Mouse (Mus musculus) hindbrain, embryonic 12.5 days (tissue): Measurements from ENCODE around the gene Vipr2. TPM values are rescaled to one million over a fixed set of nuclear protein-coding genes. Genes with fewer than 3 reads are reported as not detected.
A peak's percentile ranks its signal among the peaks of the same experiment; 100 is the strongest.

Experiments
- ATAC-seq: fragments of 200-750 bp; cut with Nextera tagmentation; 2 replicates; pipeline ENCODE4 v1.8.0; 2017; ENCODE audit warnings: moderate TSS enrichment; ENCODE audit not compliant: low FRiP score
- H3K27ac ChIP-seq: fragments of 300-500 bp; sonication (generic); 2 replicates; pipeline ENCODE4 v1.5.1; 2016; ENCODE audit warnings: mild to moderate bottlenecking
- H3K27me3 ChIP-seq: fragments of 300-500 bp; sonication (generic); 2 replicates; pipeline ENCODE4 v1.6.1; 2016; ENCODE audit warnings: mild to moderate bottlenecking
- H3K36me3 ChIP-seq: fragments of 300-500 bp; sonication (generic); 2 replicates; pipeline ENCODE4 v1.6.1; 2016; ENCODE audit warnings: mild to moderate bottlenecking
- H3K4me1 ChIP-seq: fragments of 300-500 bp; sonication (generic); 2 replicates; pipeline ENCODE4 v1.6.1; 2016
- H3K4me2 ChIP-seq: fragments of 300-500 bp; sonication (generic); replicated peaks from 2 replicates; pipeline ENCODE4 v1.6.1; 2016; ENCODE audit warnings: mild to moderate bottlenecking
- H3K4me3 ChIP-seq: fragments of 300-500 bp; sonication (generic); 2 replicates; pipeline ENCODE4 v1.5.1; 2016; ENCODE audit warnings: mild to moderate bottlenecking
- H3K9ac ChIP-seq: fragments of 300-500 bp; sonication (generic); 2 replicates; pipeline ENCODE4 v1.6.1; 2016; ENCODE audit warnings: mild to moderate bottlenecking, moderate library complexity
- H3K9me3 ChIP-seq: fragments of 300-500 bp; sonication (generic); replicated peaks from 2 replicates; pipeline ENCODE4 v1.6.1; 2016; ENCODE audit warnings: mild to moderate bottlenecking
- WGBS: fragments of 180-500 bp; shearing (Covaris S2); methylation state at CpG from one replicate; pipeline ENCODE4 v1.1.7; 2016; 5-methylcytosine and 5-hydroxymethylcytosine counted together
- polyA plus RNA-seq: library from polyadenylated mRNA; unstranded; fragments of >200 nt; fragmentation: Nextera tagmentation; extraction: Ambion mirVana; gene quantifications from 2 replicates; pipeline ENCODE4 v1.2.1, GENCODE M21; 2016

The Vipr2 gene
- polyA plus RNA-seq, 1 experiment from 2014 or later, result 1.1 TPM

DNA sequence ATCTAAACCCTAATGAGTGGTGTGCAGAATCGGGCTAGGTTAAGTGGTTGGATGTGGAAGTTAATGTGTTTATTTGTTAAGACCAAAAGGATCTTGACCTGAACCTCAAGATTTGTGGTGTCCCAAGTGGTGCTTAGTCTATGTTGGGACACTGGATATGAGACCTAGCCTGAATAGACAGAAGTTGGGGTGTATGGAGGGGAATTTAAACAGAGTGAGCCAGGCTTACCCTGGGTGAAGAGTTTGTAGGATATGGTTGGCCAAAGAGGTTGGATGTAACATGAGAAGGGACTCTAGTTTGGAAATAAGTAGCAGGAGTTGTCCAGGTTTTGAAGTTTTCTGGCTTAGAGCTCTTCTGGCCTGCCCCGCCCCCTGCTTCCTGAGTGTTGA, 15.3 kb upstream of the Vipr2 start:
- Histone ChIP-seq H3K4me3 (no peak overlapping the region), H3K27ac (no peak overlapping the region), H3K36me3 (peaks cover 44% of the 10 kb centered on the region), H3K27me3 (no peaks in the 10 kb centered on the region), H3K9me3 (peaks cover 32% of the 10 kb centered on the region), H3K4me1 (no peaks in the 10 kb centered on the region), H3K4me2 (no peak overlapping the region), H3K9ac (no peak overlapping the region)
- WGBS, result 97% methylated on average over 2 of the region's 2 CpGs
- 0 out of 2 replicates have a peak, but pooled peaks have one; percentile 24 for ATAC-seq

DNA sequence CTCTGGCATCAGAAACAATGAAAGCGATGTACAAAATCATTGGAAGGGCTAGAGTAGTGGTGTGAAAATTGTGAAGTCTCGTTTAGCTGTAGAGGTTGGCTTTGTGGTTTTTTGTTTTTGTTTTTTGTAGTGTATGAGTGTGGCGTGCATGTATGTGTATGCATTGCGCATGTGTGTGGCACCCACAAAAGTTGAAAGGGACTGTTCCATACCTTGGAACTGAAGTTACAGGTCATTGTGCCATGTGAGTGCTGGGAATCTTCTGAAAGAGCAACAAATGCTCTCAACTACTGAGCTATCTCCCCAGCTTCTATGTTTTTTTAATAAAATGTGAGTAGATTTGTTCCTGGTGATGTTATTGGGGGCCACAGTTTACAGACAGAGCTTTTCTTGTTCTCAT, 14.5 kb upstream of the Vipr2 start:
- Histone ChIP-seq H3K9me3 (peaks cover 28% of the 10 kb centered on the region), H3K9ac (no peak overlapping the region), H3K27ac (no peak overlapping the region), H3K4me3 (no peak overlapping the region), H3K4me1 (no peaks in the 10 kb centered on the region), H3K4me2 (no peak overlapping the region), H3K27me3 (no peaks in the 10 kb centered on the region), H3K36me3 (peaks cover 37% of the 10 kb centered on the region)
- no peak for ATAC-seq
- WGBS, result 97% methylated on average over 4 of the region's 4 CpGs

GRCm38 (mm10) chr12:116071023-116071422, 6.5 kb upstream of the Vipr2 start:
- H3K9me3 ChIP-seq, result no peaks in the 10 kb centered on the region
- peaks cover 5% of the 10 kb centered on the region; the same call in 1 of the 2 replicates for H3K27me3 ChIP-seq
- 19% methylated on average over 3 of the region's 3 CpGs for WGBS
- no peak overlapping the region for H3K27ac ChIP-seq
- H3K9ac ChIP-seq, result no peak overlapping the region
- H3K4me3 ChIP-seq, result no peak overlapping the region
- H3K36me3 ChIP-seq, result no peaks in the 10 kb centered on the region
- H3K4me1 ChIP-seq, result no peaks in the 10 kb centered on the region
- ATAC-seq, result peak; percentile 74
- H3K4me2 ChIP-seq, result no peak overlapping the region

- no peak overlapping the region for H3K27ac ChIP-seq
- no peaks in the 10 kb centered on the region for H3K36me3 ChIP-seq
- WGBS, result under 1% methylated on average over 24 of the region's 24 CpGs
- no peaks in the 10 kb centered on the region for H3K9me3 ChIP-seq
- H3K4me3 ChIP-seq, result peak overlapping the region; percentile 57
- H3K4me2 ChIP-seq, result peak overlapping the region; percentile 95
- peaks cover 17% of the 10 kb centered on the region for H3K27me3 ChIP-seq
- H3K4me1 ChIP-seq, result no peaks in the 10 kb centered on the region; the same call in 1 of the 2 replicates
- H3K9ac ChIP-seq, result peak overlapping the region; percentile 69
- no peak for ATAC-seq
Measured at GRCm38 (mm10) chr12:116077855-116078366, 385 bp downstream of the Vipr2 start.

DNA sequence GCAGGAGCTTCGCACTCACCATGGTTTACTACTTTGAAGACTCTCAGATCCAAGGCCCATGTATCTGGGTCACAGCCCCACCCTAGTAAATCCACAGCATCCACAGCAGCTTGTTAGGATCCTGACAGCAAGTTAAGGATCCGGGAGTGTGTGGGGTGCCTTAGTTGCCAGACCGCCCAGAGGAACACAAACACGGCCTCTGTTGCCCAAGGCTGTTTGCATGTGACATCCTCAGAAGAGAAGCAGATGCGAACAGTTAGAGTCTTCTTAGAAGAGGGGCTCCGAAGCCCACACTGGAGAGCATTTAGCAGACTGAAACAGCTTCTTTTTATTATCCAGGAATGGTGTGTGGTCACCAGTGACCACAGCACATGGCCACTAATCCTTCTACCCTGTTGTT, 5.6 kb downstream of the Vipr2 start:
- Histone ChIP-seq H3K9me3 (no peaks in the 10 kb centered on the region), H3K9ac (no peak overlapping the region), H3K4me3 (no peak overlapping the region), H3K36me3 (no peaks in the 10 kb centered on the region), H3K27ac (no peak overlapping the region), H3K4me2 (no peak overlapping the region), H3K4me1 (no peaks in the 10 kb centered on the region), H3K27me3 (no peaks in the 10 kb centered on the region)
- WGBS, result 84% methylated on average over 6 of the region's 6 CpGs
- no peak for ATAC-seq

DNA sequence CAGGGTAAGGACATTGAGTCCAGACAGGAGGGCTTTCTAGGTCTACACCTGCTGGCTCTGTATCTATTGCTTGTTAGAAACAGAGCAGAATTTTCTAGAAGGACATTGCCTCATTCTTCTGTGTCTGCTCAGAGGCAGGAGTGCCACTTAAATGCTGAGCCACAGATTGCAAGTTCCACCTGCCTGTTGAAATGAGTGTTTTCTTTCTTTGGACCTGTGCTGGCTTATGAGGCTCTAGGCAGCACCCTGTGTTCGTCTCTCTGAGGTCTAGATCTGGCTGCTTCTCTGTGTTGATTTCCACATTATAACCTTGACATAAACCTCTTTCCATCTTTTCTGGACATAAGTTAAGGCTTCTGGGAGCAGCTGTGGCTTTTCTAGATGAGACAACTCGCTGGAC, 6.8 kb downstream of the Vipr2 start:
- H3K9me3 ChIP-seq, result no peaks in the 10 kb centered on the region
- H3K9ac ChIP-seq, result no peak overlapping the region
- no peaks in the 10 kb centered on the region for H3K36me3 ChIP-seq
- no peaks in the 10 kb centered on the region for H3K4me1 ChIP-seq
- no peak overlapping the region for H3K4me2 ChIP-seq
- no peak for ATAC-seq
- H3K27ac ChIP-seq, result no peak overlapping the region
- WGBS, result 76% methylated on average over 2 of the region's 2 CpGs
- no peaks in the 10 kb centered on the region for H3K27me3 ChIP-seq
- no peak overlapping the region for H3K4me3 ChIP-seq

DNA sequence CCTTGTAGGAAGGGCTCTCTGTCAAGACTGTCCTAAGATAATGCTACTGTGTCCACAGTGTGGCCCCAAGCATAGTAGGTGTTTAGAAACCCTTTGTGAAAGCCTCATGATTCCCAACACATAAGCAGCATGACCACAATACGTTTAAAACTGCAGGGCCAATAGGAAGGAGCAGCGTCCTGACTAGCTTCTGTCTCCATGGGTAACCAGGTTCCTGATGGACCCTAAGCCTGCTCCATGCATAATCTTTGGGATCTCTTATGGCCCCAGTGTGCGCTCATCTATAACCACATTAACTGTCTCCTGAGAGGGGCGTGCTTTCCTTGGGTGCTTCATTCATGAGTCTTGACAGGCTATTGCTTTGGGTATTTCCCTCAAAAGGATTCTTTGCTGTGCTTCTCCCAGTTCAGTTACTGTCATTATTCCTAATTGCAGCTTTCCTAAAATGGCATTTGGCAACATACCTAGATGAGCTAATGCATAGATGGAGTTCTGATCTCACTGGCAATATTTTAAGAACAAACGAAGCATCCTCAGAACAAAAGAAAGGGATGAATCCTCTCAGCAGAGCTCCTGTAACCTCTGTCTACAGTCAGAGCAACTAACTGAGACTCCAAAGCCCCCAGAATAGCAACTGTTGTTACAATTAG, 9.6 kb downstream of the Vipr2 start:
- Histone ChIP-seq H3K4me2 (no peak overlapping the region), H3K9me3 (no peaks in the 10 kb centered on the region), H3K9ac (no peak overlapping the region), H3K27ac (no peak overlapping the region), H3K36me3 (no peaks in the 10 kb centered on the region), H3K27me3 (no peaks in the 10 kb centered on the region), H3K4me3 (no peak overlapping the region), H3K4me1 (no peaks in the 10 kb centered on the region)
- 84% methylated on average over 5 of the region's 5 CpGs for WGBS
- no peak for ATAC-seq

DNA sequence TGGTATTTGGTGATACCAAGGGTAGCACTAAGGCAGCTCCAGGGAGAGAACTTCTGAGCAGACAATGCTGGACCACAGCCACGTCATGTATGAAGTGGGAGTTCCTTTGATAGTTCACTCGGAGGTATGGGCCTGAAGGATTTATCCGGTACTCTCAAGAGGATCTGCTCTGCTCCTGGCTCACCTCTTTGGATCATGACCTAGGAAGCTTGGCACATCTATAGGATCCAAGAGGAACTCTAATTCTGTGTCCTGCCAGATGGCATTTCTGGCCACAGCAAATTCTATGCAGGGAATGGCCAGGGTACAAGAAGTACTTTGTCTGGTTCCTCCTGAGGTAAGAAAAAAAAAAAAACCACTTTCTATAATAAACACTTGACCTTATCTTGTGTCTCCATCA, 12.3 kb downstream of the Vipr2 start:
- 95% methylated on average over 3 of the region's 3 CpGs for WGBS
- Histone ChIP-seq H3K4me2 (no peak overlapping the region), H3K27me3 (no peaks in the 10 kb centered on the region), H3K4me3 (no peak overlapping the region), H3K36me3 (no peaks in the 10 kb centered on the region), H3K4me1 (no peaks in the 10 kb centered on the region), H3K9me3 (no peaks in the 10 kb centered on the region), H3K9ac (no peak overlapping the region), H3K27ac (no peak overlapping the region)
- ATAC-seq, result no peak

GRCm38 (mm10) chr12:116094765-116095555, 17.4 kb downstream of the Vipr2 start:
- H3K9me3 ChIP-seq, result no peaks in the 10 kb centered on the region
- no peak overlapping the region for H3K9ac ChIP-seq
- 94% methylated on average over 14 of the region's 14 CpGs for WGBS
- no peak overlapping the region for H3K27ac ChIP-seq
- H3K4me1 ChIP-seq, result no peaks in the 10 kb centered on the region
- no peaks in the 10 kb centered on the region for H3K27me3 ChIP-seq
- no peak overlapping the region for H3K4me3 ChIP-seq
- no peak overlapping the region for H3K4me2 ChIP-seq
- no peaks in the 10 kb centered on the region for H3K36me3 ChIP-seq
- ATAC-seq, result no peak

GRCm38 (mm10) chr12:116096361-116096904, 18.9 kb downstream of the Vipr2 start:
- Histone ChIP-seq H3K4me2 (no peak overlapping the region), H3K36me3 (no peaks in the 10 kb centered on the region), H3K4me1 (no peaks in the 10 kb centered on the region), H3K27me3 (no peaks in the 10 kb centered on the region), H3K4me3 (no peak overlapping the region), H3K27ac (no peak overlapping the region), H3K9ac (no peak overlapping the region), H3K9me3 (no peaks in the 10 kb centered on the region)
- WGBS, result 67% methylated on average over 3 of the region's 3 CpGs
- no peak for ATAC-seq

DNA sequence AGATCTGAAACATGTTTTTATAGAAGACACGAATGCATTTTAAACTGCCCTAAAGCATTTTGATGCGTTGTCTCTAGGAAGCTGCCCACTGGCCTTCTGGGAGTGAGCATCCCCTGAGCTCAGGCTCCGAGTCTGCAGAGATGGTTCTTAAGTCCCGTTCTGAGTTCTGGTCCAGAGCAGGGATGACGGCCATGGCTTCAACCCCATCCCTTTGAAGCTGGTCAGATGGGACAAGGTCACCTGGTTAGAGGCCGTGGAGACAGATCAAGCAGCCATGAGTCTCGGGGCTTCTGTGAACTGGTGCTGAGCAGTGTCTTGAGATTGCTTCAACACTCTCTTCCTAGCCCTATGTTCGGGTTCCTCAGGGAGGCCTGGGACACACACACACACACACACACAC, 19.6 kb downstream of the Vipr2 start:
- WGBS, result 93% methylated on average over 8 of the region's 8 CpGs
- no peak overlapping the region for H3K4me3 ChIP-seq
- no peaks in the 10 kb centered on the region for H3K36me3 ChIP-seq
- no peaks in the 10 kb centered on the region for H3K4me1 ChIP-seq
- H3K9me3 ChIP-seq, result no peaks in the 10 kb centered on the region
- H3K27me3 ChIP-seq, result no peaks in the 10 kb centered on the region
- H3K9ac ChIP-seq, result no peak overlapping the region
- no peak for ATAC-seq
- H3K27ac ChIP-seq, result no peak overlapping the region
- H3K4me2 ChIP-seq, result no peak overlapping the region

DNA sequence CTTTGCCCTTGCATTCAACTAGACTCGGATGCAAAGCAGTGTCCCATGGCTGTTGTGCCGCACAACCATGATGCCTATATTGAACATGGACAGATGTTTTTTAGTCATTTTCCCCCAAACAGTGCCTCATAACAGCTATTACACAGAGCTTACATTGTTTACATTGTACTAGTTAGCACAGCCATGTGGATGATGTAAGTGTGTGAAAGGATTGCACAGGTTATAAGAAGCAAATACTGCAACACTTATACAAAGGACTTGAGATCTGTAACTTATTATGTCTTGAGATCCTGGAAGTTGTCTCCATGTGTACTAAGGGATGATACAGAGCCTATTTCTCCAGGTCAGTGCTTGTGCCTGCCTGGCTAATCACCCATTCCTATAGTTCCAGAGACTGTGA, 24.4 kb downstream of the Vipr2 start:
- Histone ChIP-seq H3K36me3 (no peaks in the 10 kb centered on the region), H3K4me3 (no peak overlapping the region), H3K9me3 (no peaks in the 10 kb centered on the region), H3K27ac (no peak overlapping the region), H3K4me1 (no peaks in the 10 kb centered on the region), H3K4me2 (no peak overlapping the region), H3K27me3 (no peaks in the 10 kb centered on the region), H3K9ac (no peak overlapping the region)
- no peak for ATAC-seq
- WGBS, result 96% methylated on average over 2 of the region's 2 CpGs
